Mouse (Mus musculus): ENCODE data around the gene Drp2.

Gene Drp2

GRCm38 (mm10) chrX:134403863-134404583 lies at the start of gene Drp2:
Gene Drp2 (plus strand): TSS chrX:134404551.
- DNase-seq (ENCODE audit: low read depth, low spot score) = no peak

- DNase-seq (ENCODE audit: low read depth, low spot score) = no peak
Observed at GRCm38 (mm10) chrX:134359336-134359735, 45.0 kb upstream of the Drp2 start.

DNA sequence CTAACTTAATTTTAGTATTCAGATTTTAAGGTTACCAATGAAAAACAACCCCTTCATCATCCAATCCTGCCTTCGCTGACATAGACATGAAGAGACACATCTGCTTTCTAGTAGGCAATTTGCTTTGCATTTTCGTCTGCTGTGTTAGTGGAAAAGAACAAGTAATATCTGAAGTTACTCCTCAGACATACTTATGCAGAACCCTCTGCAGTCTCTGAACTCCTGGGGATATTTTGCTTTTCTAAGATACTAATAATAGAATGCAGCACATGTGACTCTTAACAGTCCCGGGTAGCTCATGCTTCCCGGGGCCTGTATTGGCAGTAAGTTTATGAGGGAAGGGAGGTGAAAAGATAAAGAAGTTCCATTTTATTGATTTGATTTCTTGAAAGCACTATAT lies 42.2 kb upstream of the Drp2 start:
- DNase-seq (ENCODE audit: low read depth, low spot score) = no peak

GRCm38 (mm10) chrX:134365421-134365820 lies 38.9 kb upstream of the Drp2 start:
- DNase-seq (ENCODE audit: low read depth, low spot score) = no peak

DNA sequence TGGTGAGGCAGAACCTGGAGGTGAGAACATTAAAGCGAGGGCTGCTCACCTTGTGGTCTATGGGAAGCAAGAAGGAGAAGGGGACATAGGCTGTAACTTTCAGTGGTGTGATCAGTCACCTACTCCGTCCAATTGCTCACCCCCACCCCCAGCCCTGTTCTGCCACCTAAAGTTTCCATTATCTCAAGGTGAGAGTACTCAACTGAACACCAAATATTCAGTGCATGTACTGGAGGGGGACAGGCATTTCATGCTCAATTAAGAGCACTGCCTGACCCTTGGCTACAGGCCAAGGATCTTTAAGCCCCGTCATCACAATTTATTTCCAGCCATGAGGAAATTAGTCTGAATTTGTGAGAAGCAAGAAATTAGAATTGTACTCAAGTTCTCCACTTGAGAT lies 37.8 kb upstream of the Drp2 start:
- no peak for DNase-seq (ENCODE audit: low read depth, low spot score)

DNA sequence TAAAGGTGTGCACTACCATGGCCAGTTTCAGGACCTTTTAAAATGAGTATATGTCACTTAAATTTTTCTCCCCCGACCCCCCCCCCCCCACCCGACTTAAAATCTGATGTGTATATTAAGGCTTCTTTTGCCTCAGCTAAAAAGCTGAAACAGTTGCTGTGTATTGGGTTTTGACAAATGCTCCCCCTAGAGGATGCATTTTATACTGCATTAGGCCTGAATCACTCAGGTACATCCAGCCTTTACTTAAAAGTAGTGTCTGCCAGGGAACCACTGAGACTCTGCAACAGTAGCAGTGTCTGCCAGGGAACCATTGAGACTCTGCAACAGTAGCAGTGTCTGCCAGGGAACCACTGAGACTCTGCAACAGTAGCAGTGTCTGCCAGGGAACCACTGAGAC lies 33.1 kb upstream of the Drp2 start:
- peak; percentile 20 for DNase-seq (ENCODE audit: low read depth, low spot score)

DNA sequence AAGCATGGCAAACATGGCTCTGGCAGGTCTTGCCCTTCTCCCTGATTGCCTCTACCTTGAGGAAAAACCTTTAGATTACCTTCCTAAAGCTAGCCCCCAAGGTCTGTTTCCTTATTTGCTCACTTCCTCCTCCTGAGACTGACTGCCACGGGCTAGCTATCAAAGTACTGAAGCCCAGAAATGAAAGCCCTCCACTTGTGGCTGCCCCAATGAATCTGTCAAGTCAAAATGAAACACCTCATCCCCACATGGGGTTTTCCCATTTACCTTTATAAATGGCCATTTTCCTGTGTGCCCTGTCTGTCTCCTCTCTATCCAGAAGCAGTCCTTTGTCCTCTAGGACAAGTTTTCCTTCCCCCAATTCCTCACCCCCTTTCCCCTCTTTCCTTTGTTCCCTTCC lies 30.2 kb upstream of the Drp2 start:
- DNase-seq (ENCODE audit: low read depth, low spot score) = no peak

- DNase-seq (ENCODE audit: low read depth, low spot score) = no peak
Observed at GRCm38 (mm10) chrX:134384896-134385295, 19.5 kb upstream of the Drp2 start.

- DNase-seq (ENCODE audit: low read depth, low spot score) = no peak
Observed at GRCm38 (mm10) chrX:134398972-134399371, 5.4 kb upstream of the Drp2 start.

DNA sequence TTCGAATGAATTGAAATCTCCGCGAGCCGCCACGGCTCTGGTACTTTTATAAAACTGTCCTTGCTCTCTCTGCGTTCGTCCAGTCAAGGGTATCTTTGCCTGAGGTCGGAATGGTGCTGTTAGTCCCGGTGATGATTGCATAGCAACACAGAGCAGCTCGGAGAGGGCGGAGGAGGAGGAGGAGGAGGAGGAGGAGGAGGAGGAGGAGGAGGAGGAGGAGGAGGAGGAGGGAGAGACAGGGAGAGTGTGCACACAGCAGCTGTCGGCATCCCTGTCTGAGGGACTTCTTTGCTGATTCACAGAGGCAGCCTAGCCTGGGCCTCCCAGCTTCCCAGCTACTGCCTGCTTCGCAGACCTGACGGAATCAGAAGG lies 219 bp downstream of the Drp2 start:
- DNase-seq (ENCODE audit: low read depth, low spot score) = no peak

- no peak for DNase-seq (ENCODE audit: low read depth, low spot score)
Observed at GRCm38 (mm10) chrX:134409354-134409900, 5.1 kb downstream of the Drp2 start.

- DNase-seq (ENCODE audit: low read depth, low spot score) = no peak
Observed at GRCm38 (mm10) chrX:134412096-134412495, 7.7 kb downstream of the Drp2 start.

DNA sequence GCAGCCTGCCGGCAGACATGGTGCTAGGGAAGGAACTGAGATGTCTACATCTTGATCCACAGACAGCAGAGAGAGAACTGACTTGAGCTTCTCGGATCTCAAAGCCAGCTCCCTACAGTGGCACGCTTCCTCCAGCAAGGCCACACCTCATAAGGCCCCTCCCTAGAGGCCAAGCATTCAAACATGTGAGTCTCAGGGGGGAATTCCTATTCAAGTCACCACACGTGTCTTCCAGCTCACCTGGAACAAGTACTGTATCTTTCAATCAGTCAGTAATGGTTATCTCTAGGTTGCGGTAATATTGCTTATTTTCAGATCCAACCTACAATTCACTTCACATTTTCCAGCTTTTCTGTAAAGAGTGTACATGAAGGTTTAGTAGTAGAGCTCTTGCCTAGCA lies 15.7 kb downstream of the Drp2 start:
- DNase-seq (ENCODE audit: low read depth, low spot score) = no peak

GRCm38 (mm10) chrX:134424263-134424662 lies 19.9 kb downstream of the Drp2 start:
- no peak for DNase-seq (ENCODE audit: low read depth, low spot score)

GRCm38 (mm10) chrX:134425798-134426197 lies 21.4 kb downstream of the Drp2 start:
- no peak for DNase-seq (ENCODE audit: low read depth, low spot score)

- no peak for DNase-seq (ENCODE audit: low read depth, low spot score)
Observed at GRCm38 (mm10) chrX:134426819-134427218, 22.5 kb downstream of the Drp2 start.

DNA sequence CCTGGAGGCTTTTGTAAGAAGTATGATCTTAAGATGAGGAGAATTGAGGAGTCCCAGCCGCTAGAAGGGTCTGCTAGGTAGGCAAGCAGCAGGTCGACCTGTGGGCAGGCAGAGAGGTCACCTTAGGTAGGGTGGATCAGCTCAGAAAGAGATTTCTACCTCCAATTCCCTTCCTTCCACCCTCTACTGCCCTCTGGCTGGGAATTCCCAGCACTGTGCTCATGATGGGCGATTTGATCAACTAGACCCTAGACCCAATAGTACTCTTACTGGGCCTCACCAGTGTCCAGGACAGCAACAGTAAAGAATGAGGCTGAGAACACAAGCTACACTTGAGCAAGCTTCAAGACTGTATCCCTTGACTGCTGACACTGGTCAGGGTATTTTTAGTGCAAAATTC lies 23.0 kb downstream of the Drp2 start:
- no peak for DNase-seq (ENCODE audit: low read depth, low spot score)

- DNase-seq (ENCODE audit: low read depth, low spot score) = peak; percentile 75
Observed at GRCm38 (mm10) chrX:134474988-134475710, 70.8 kb downstream of the Drp2 start.

- DNase-seq (ENCODE audit: low read depth, low spot score) = peak; percentile 2
Observed at GRCm38 (mm10) chrX:134476290-134476689, 71.9 kb downstream of the Drp2 start, which contains the start of gene Taf7l. Gene Taf7l (minus strand): TSS chrX:134476490.

GRCm38 (mm10) chrX:134481720-134482119 lies 77.4 kb downstream of the Drp2 start:
- DNase-seq (ENCODE audit: low read depth, low spot score) = no peak

GRCm38 (mm10) chrX:134500651-134501050 lies 96.3 kb downstream of the Drp2 start:
- DNase-seq (ENCODE audit: low read depth, low spot score) = no peak

Measured in ES-CJ7 (cell line).